Mouse (Mus musculus): Measurements from ENCODE around the gene Gm20604. TPM values are rescaled to one million over a fixed set of nuclear protein-coding genes. Genes with fewer than 3 reads are reported as not detected.

Gene Gm20604
- polyA plus RNA-seq, 1 experiment from 2014 or later, result 23.6 TPM

DNA sequence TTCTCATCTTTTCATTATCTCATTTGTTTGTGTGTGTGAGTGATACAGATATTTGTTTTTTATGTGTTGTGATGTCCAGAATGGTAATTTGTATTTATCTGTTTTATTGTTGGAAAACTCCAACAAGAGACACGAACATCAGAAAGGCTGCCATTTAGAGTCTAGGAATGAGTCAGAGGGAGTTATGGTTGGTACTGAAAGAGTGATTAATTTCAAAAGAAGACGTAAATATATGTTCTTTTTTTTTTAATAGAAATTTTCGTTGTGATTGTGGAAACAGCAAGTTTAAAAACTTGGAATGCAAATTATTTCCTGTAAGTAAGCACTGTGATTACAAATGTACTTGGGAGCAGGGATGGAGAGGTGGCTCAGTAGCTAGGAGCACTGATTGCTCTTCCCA, 3.2 kb upstream of the Gm20604 start:
- Histone ChIP-seq H3K4me2 (no peak overlapping the region), H3K36me3 (peaks cover 32% of the 10 kb centered on the region), H3K9me3 (no peaks in the 10 kb centered on the region), H3K27ac (no peak overlapping the region), H3K4me3 (no peak overlapping the region), H3K9ac (no peak overlapping the region), H3K4me1 (peaks cover 13% of the 10 kb centered on the region), H3K27me3 (no peaks in the 10 kb centered on the region)
- ATAC-seq (ENCODE audit: insufficient number of reproducible peaks, low FRiP score, low TSS enrichment, low read depth), result no peak
- WGBS, result 81% methylated on average over 3 of the region's 3 CpGs

- under 1% methylated on average over 5 of the region's 5 CpGs for WGBS
- Histone ChIP-seq H3K9ac (peak overlapping the region; percentile 86), H3K4me2 (peak overlapping the region; percentile 60), H3K9me3 (no peaks in the 10 kb centered on the region), H3K4me3 (peak overlapping the region; percentile 90), H3K27me3 (no peaks in the 10 kb centered on the region), H3K27ac (no peak overlapping the region), H3K36me3 (peaks cover 10% of the 10 kb centered on the region), H3K4me1 (peaks cover 18% of the 10 kb centered on the region)
- no peak for ATAC-seq (ENCODE audit: insufficient number of reproducible peaks, low FRiP score, low TSS enrichment, low read depth)
These were observed 464 bp upstream of the Gm20604 start for GRCm38 (mm10) chr12:102758936-102759335.

DNA sequence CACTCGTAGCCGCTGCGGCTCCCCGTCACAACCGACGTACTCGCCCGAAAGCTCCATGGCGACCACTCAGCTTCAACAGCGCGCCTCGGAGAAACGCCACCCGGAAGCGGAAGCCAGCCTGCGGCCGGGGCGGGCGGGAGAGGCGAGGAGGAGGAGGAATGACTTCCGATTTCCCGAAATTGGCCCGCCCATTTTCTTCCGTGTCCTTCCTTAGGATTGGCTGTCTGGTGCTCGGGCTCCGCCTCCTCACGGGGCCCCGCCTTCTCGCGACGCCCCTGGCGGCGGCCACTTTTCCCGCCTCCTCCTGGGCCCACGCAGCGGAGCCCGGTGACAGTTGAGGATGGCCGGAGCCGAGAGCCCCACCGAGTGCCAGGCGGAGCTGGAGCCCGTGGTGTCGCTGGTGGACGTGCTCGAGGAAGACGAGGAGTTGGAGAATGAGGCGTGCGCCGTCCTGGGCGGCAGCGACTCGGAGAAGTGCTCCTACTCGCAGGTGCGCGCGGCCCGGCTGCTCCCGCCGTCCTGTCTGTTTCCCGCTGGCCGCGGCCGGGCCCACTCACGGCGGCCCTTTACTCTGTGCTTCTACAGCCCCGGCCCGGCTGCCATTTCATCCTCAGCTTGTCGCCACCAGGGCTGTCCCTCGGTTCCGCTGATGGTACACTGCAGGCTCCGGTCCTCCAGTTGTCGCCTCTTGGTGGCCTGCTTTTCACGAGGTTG, 626 bp downstream of the Gm20604 start, which contains the start of the genes Gm28051, Gon7 and Ubr7:
Gm28051 (minus strand) TSS at position 77 of the 714 bp plus-strand sequence.
Gon7 (minus strand) TSS at position 115 of the 714 bp plus-strand sequence.
Ubr7 (plus strand) TSS at position 279 of the 714 bp plus-strand sequence.
- WGBS, result under 1% methylated on average over 72 of the region's 73 CpGs
- peak; percentile 97 for ATAC-seq (ENCODE audit: insufficient number of reproducible peaks, low FRiP score, low TSS enrichment, low read depth)
- no peaks in the 10 kb centered on the region for H3K27me3 ChIP-seq
- H3K36me3 ChIP-seq, result 0 out of 2 replicates have a peak, but pooled peaks cover 9% of the 10 kb centered on the region
- peak within 1 kb of the TSS; percentile 60 for H3K4me2 ChIP-seq
- H3K4me3 ChIP-seq, result peak within 1 kb of the TSS; percentile 90
- peak within 1 kb of the TSS; percentile 86 for H3K9ac ChIP-seq
- H3K4me1 ChIP-seq, result peaks cover 18% of the 10 kb centered on the region
- H3K9me3 ChIP-seq, result no peaks in the 10 kb centered on the region
- peak within 1 kb of the TSS; percentile 92 for H3K27ac ChIP-seq

DNA sequence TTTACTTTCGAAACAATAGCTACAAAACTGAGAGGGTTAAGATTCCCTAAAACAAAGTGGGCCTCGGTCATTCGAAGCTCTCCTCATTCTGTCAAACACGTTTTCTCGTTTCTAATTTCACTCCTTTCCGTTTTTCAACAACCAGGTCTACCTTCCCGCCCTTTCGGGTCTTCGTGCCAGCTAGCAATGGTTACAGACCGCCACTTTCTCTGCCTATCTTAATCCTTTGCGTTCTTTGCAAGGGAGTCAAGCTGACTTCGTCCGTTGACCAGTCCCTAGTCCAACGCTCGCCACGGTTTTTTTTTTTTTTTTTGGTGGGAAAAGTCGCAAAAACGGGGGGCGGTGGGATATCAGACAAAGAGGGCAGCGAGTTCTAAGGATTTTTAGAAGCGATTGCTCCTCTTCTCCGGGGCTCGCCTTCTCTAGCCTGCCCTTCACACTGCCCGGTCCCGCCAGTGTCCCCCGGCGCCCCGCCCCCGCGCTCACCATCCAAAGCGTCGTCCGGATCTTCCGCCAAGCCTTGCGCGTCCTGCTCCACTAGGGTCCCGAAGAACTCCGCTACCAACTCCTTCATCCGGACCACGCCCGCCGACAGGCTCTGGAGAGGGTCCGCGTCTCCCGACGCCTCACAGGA, 1.3 kb downstream of the Gm20604 start:
- no peaks in the 10 kb centered on the region for H3K27me3 ChIP-seq
- H3K4me1 ChIP-seq, result peaks cover 18% of the 10 kb centered on the region
- H3K9ac ChIP-seq, result peak overlapping the region; percentile 50
- 0 out of 2 replicates have a peak, but pooled peaks cover 3% of the 10 kb centered on the region for H3K36me3 ChIP-seq
- H3K4me2 ChIP-seq, result peak overlapping the region; percentile 57
- peak overlapping the region; percentile 90 for H3K4me3 ChIP-seq
- ATAC-seq (ENCODE audit: insufficient number of reproducible peaks, low FRiP score, low TSS enrichment, low read depth), result peak; percentile 78
- peak overlapping the region; percentile 92 for H3K27ac ChIP-seq
- 1% methylated on average over 46 of the region's 46 CpGs for WGBS
- no peaks in the 10 kb centered on the region for H3K9me3 ChIP-seq

- H3K9me3 ChIP-seq, result no peaks in the 10 kb centered on the region
- peak overlapping the region; percentile 90 for H3K4me3 ChIP-seq
- no peak for ATAC-seq (ENCODE audit: insufficient number of reproducible peaks, low FRiP score, low TSS enrichment, low read depth)
- H3K27ac ChIP-seq, result no peak overlapping the region
- H3K9ac ChIP-seq, result peak overlapping the region; percentile 50; the same call in 1 of the 2 replicates
- H3K36me3 ChIP-seq, result 0 out of 2 replicates have a peak, but pooled peaks cover 3% of the 10 kb centered on the region
- H3K4me1 ChIP-seq, result peaks cover 18% of the 10 kb centered on the region
- peak overlapping the region; percentile 57 for H3K4me2 ChIP-seq
- H3K27me3 ChIP-seq, result no peaks in the 10 kb centered on the region
- WGBS, result 87% methylated on average over 7 of the region's 7 CpGs
These were observed 2.2 kb downstream of the Gm20604 start for GRCm38 (mm10) chr12:102756304-102756703.

- 82% methylated on average over 3 of the region's 3 CpGs for WGBS
- Histone ChIP-seq H3K4me2 (no peak overlapping the region), H3K4me1 (peaks cover 8% of the 10 kb centered on the region; the same call in 1 of the 2 replicates), H3K4me3 (no peak overlapping the region), H3K9me3 (no peaks in the 10 kb centered on the region), H3K27ac (no peak overlapping the region), H3K27me3 (no peaks in the 10 kb centered on the region), H3K36me3 (peaks cover 17% of the 10 kb centered on the region; the same call in 1 of the 2 replicates), H3K9ac (no peak overlapping the region)
- no peak for ATAC-seq (ENCODE audit: insufficient number of reproducible peaks, low FRiP score, low TSS enrichment, low read depth)
These were observed 10.2 kb downstream of the Gm20604 start for GRCm38 (mm10) chr12:102748256-102748655.

- WGBS, result 63% methylated on average over 6 of the region's 6 CpGs
- H3K9me3 ChIP-seq, result no peaks in the 10 kb centered on the region
These were observed 13.6 kb downstream of the Gm20604 start for GRCm38 (mm10) chr12:102744839-102745238.

GRCm38 (mm10) chr12:102743589-102744574, 14.6 kb downstream of the Gm20604 start, which contains the start of the genes Moap1 and Tmem251:
TSS of gene Moap1 (minus strand) at chr12:102743661.
TSS of gene Tmem251 (plus strand) at chr12:102743762.
- peaks cover 15% of the 10 kb centered on the region for H3K4me1 ChIP-seq
- H3K9me3 ChIP-seq, result no peaks in the 10 kb centered on the region
- no peaks in the 10 kb centered on the region for H3K27me3 ChIP-seq
- peak within 1 kb of the TSS; percentile 72 for H3K4me3 ChIP-seq
- H3K4me2 ChIP-seq, result peak within 1 kb of the TSS; percentile 76
- peak; percentile 91 for ATAC-seq (ENCODE audit: insufficient number of reproducible peaks, low FRiP score, low TSS enrichment, low read depth)
- peaks cover 11% of the 10 kb centered on the region; the same call in 1 of the 2 replicates for H3K36me3 ChIP-seq
- WGBS, result under 1% methylated on average over 61 of the region's 63 CpGs
- H3K9ac ChIP-seq, result peak within 1 kb of the TSS; percentile 77
- peak within 1 kb of the TSS; percentile 86 for H3K27ac ChIP-seq

More at GRCm38 (mm10) chr12:102744839-102745238, 13.6 kb downstream of the Gm20604 start:
- Histone ChIP-seq H3K4me3 (0 out of 2 replicates have a peak overlapping the region, but pooled peaks have one; percentile 72), H3K4me1 (peaks cover 15% of the 10 kb centered on the region), H3K4me2 (no peak overlapping the region), H3K27ac (no peak overlapping the region), H3K27me3 (no peaks in the 10 kb centered on the region), H3K36me3 (peaks cover 17% of the 10 kb centered on the region; the same call in 1 of the 2 replicates), H3K9ac (no peak overlapping the region)
- no peak for ATAC-seq (ENCODE audit: insufficient number of reproducible peaks, low FRiP score, low TSS enrichment, low read depth)

GRCm38 (mm10) chr12:102743036-102743588, 15.4 kb downstream of the Gm20604 start:
- no peaks in the 10 kb centered on the region for H3K9me3 ChIP-seq
- under 1% methylated on average over 33 of the region's 33 CpGs for WGBS
- H3K36me3 ChIP-seq, result peaks cover 3% of the 10 kb centered on the region; the same call in 1 of the 2 replicates
- peak overlapping the region; percentile 72 for H3K4me3 ChIP-seq
- 0 out of 2 replicates have a peak, but pooled peaks have one; percentile 21 for ATAC-seq (ENCODE audit: insufficient number of reproducible peaks, low FRiP score, low TSS enrichment, low read depth)
- peaks cover 15% of the 10 kb centered on the region for H3K4me1 ChIP-seq
- H3K9ac ChIP-seq, result peak overlapping the region; percentile 77
- peak overlapping the region; percentile 76 for H3K4me2 ChIP-seq
- H3K27me3 ChIP-seq, result no peaks in the 10 kb centered on the region
- peak overlapping the region; percentile 86 for H3K27ac ChIP-seq

DNA sequence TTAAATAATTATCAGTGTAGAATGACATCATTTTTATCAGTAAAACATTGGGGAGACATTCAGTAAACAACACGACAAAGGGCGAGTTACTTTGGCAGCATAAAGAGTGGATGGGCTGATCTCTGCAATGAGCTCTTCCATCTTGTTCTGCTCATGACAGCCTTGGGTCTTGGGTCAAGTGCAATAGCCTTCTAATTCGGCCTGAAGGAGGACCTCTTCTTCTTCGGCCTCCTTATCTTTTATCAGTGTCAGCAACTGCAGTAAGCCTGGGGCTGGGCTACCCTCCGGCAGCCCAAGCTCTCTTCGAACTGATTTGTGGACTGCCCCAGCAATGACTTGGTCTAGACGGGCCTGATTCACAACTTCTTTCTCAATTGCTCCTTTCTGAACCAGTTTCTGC, 16.4 kb downstream of the Gm20604 start:
- H3K4me2 ChIP-seq, result no peak overlapping the region
- no peak overlapping the region for H3K27ac ChIP-seq
- H3K4me3 ChIP-seq, result no peak overlapping the region
- 84% methylated on average over 7 of the region's 7 CpGs for WGBS
- peaks cover 15% of the 10 kb centered on the region for H3K4me1 ChIP-seq
- no peak for ATAC-seq (ENCODE audit: insufficient number of reproducible peaks, low FRiP score, low TSS enrichment, low read depth)
- H3K36me3 ChIP-seq, result no peaks in the 10 kb centered on the region; the same call in 1 of the 2 replicates
- H3K9ac ChIP-seq, result no peak overlapping the region
- H3K27me3 ChIP-seq, result no peaks in the 10 kb centered on the region
- no peaks in the 10 kb centered on the region for H3K9me3 ChIP-seq

Data from limb, embryonic 15.5 days (tissue).